Mouse (Mus musculus): ENCODE data around the gene Vat1l.
A peak's percentile ranks its signal among the peaks of the same experiment; 100 is the strongest.

Gene Vat1l

GRCm38 (mm10) chr8:114205221-114205901 is at the start of gene Vat1l:
Gene Vat1l, plus strand, starts transcription at chr8:114205612.
- peak; percentile 32 for DNase-seq

- DNase-seq = no peak
Observed at GRCm38 (mm10) chr8:114158586-114158985, 46.8 kb upstream of the Vat1l start.

- no peak for DNase-seq
Observed at GRCm38 (mm10) chr8:114159666-114160065, 45.7 kb upstream of the Vat1l start.

- no peak for DNase-seq
Observed at GRCm38 (mm10) chr8:114163871-114164270, 41.5 kb upstream of the Vat1l start.

- DNase-seq = no peak
Observed at GRCm38 (mm10) chr8:114164444-114165096, 40.8 kb upstream of the Vat1l start.

- no peak for DNase-seq
Observed at GRCm38 (mm10) chr8:114165741-114166140, 39.7 kb upstream of the Vat1l start.

GRCm38 (mm10) chr8:114176721-114177120 is 28.7 kb upstream of the Vat1l start:
- no peak for DNase-seq

- DNase-seq = no peak
Observed at GRCm38 (mm10) chr8:114193334-114193733, 12.1 kb upstream of the Vat1l start.

GRCm38 (mm10) chr8:114198990-114199389 is 6.4 kb upstream of the Vat1l start:
- no peak for DNase-seq

GRCm38 (mm10) chr8:114206421-114206983 is 1.1 kb downstream of the Vat1l start:
- DNase-seq = no peak

GRCm38 (mm10) chr8:114207026-114207425 is 1.6 kb downstream of the Vat1l start:
- DNase-seq = no peak

GRCm38 (mm10) chr8:114220779-114221178 is 15.4 kb downstream of the Vat1l start:
- no peak for DNase-seq

GRCm38 (mm10) chr8:114222001-114222400 is 16.6 kb downstream of the Vat1l start:
- no peak for DNase-seq

- no peak for DNase-seq
Observed at GRCm38 (mm10) chr8:114224001-114224400, 18.6 kb downstream of the Vat1l start.

GRCm38 (mm10) chr8:114251321-114252065 is 46.1 kb downstream of the Vat1l start:
- DNase-seq = no peak

- no peak for DNase-seq
Observed at GRCm38 (mm10) chr8:114258685-114259084, 53.3 kb downstream of the Vat1l start.

GRCm38 (mm10) chr8:114259713-114260355 is 54.4 kb downstream of the Vat1l start:
- no peak for DNase-seq

GRCm38 (mm10) chr8:114262331-114262730 is 56.9 kb downstream of the Vat1l start:
- no peak for DNase-seq

- DNase-seq = peak; percentile 26
Observed at GRCm38 (mm10) chr8:114274558-114274957, 69.1 kb downstream of the Vat1l start.

- DNase-seq = no peak
Observed at GRCm38 (mm10) chr8:114281101-114281500, 75.7 kb downstream of the Vat1l start.

GRCm38 (mm10) chr8:114294889-114295748 is 89.7 kb downstream of the Vat1l start:
- peak; percentile 78 for DNase-seq

- no peak for DNase-seq
Observed at GRCm38 (mm10) chr8:114295749-114296067, 90.3 kb downstream of the Vat1l start.
